Mouse (Mus musculus) thymus, postnatal 10 days (tissue): ENCODE results near the gene Veph1.

Experiments used
- DNase-seq, 2 experiments: peaks; one replicate each; pipeline ENCODE4 v3.0.0; 2021; ENCODE audit warnings: low spot score in 2 of 2

Gene Veph1

GRCm38 (mm10) chr3:66101809-66102598 lies 194.6 kb downstream of the Veph1 start:
- DNase-seq, result no peak

- no peak for DNase-seq
Observed at GRCm38 (mm10) chr3:66101074-66101473, 195.6 kb downstream of the Veph1 start.

GRCm38 (mm10) chr3:66091746-66092145 lies 204.9 kb downstream of the Veph1 start:
- DNase-seq, result no peak

GRCm38 (mm10) chr3:66087608-66088007 lies 209.0 kb downstream of the Veph1 start:
- no peak for DNase-seq

GRCm38 (mm10) chr3:66083856-66084255 lies 212.8 kb downstream of the Veph1 start:
- DNase-seq, result no peak

- no peak for DNase-seq
Observed at GRCm38 (mm10) chr3:66083407-66083806, 213.2 kb downstream of the Veph1 start.

- no peak for DNase-seq
Observed at GRCm38 (mm10) chr3:66082975-66083374, 213.7 kb downstream of the Veph1 start.

GRCm38 (mm10) chr3:66081363-66081736 lies 215.3 kb downstream of the Veph1 start:
- DNase-seq, result no peak

- DNase-seq, result no peak
Observed at GRCm38 (mm10) chr3:66080631-66081362, 215.8 kb downstream of the Veph1 start.

GRCm38 (mm10) chr3:66079886-66080285 lies 216.8 kb downstream of the Veph1 start:
- DNase-seq, result no peak

GRCm38 (mm10) chr3:66078898-66079537 lies 217.6 kb downstream of the Veph1 start:
- DNase-seq, result no peak

- peak in 1 of 2 experiments; percentile 4 for DNase-seq
Observed at GRCm38 (mm10) chr3:66078026-66078721, 218.5 kb downstream of the Veph1 start.

GRCm38 (mm10) chr3:66070274-66070673 lies 226.4 kb downstream of the Veph1 start:
- DNase-seq, result no peak

GRCm38 (mm10) chr3:66063881-66064280 lies 232.8 kb downstream of the Veph1 start:
- DNase-seq, result no peak

GRCm38 (mm10) chr3:66056912-66057311 lies 239.7 kb downstream of the Veph1 start:
- no peak for DNase-seq

- DNase-seq, result no peak
Observed at GRCm38 (mm10) chr3:66055652-66056051, 241.0 kb downstream of the Veph1 start.

GRCm38 (mm10) chr3:66050092-66050886 lies 246.3 kb downstream of the Veph1 start:
- no peak for DNase-seq

GRCm38 (mm10) chr3:66040857-66041494 lies 255.7 kb downstream of the Veph1 start:
- DNase-seq, result no peak

- no peak for DNase-seq
Observed at GRCm38 (mm10) chr3:66035226-66035625, 261.4 kb downstream of the Veph1 start.

GRCm38 (mm10) chr3:66033346-66033745 lies 263.3 kb downstream of the Veph1 start:
- no peak for DNase-seq

GRCm38 (mm10) chr3:66025454-66025853 lies 271.2 kb downstream of the Veph1 start:
- no peak for DNase-seq
